Mouse (Mus musculus): ENCODE results near the gene Arid1b.

DNA sequence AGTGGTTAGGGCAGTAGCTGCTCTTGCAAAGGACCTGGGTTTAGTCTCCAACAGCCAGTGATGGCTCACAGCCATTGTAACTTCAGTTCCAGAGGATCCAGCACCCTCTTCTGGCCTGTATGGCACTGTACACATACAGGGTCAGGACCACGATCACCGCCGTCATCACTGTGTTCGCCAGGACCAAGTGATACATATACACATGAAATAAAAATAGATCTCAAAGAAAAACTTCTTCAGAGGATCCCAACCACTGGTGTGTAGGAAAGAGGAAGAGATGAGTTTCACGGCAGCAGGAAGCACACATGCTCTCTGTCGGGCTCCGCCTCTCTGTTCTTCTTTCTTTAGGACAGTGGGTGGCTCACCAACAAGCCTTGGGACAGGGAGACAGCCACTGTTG lies 322.4 kb downstream of the Arid1b start:
- TF ChIP-seq POLR2A (IDR thresholded peaks at IDR 0.05; ENCODE audit: borderline replicate concordance, extremely low read depth, insufficient read depth, insufficient read length, poor library complexity, severe bottlenecking) (no peak), CTCF (IDR thresholded peaks at IDR 0.05; ENCODE audit: borderline replicate concordance, extremely low read depth, insufficient read depth, insufficient read length) (peak; percentile 23; the same call in 1 of the 2 replicates)
